Mouse (Mus musculus): Measurements from ENCODE around the gene Gm10959. TPM values are rescaled to one million over a fixed set of nuclear protein-coding genes. Genes with fewer than 3 reads are reported as not detected.

Gene Gm10959
- polyA plus RNA-seq (2014; fragmentation: Illumina TruSeq; extraction: RNeasy Lipid Tissue Mini Kit (QIAGEN cat#74804); ENCODE audit: low read depth, low replicate concordance): not detected

DNA sequence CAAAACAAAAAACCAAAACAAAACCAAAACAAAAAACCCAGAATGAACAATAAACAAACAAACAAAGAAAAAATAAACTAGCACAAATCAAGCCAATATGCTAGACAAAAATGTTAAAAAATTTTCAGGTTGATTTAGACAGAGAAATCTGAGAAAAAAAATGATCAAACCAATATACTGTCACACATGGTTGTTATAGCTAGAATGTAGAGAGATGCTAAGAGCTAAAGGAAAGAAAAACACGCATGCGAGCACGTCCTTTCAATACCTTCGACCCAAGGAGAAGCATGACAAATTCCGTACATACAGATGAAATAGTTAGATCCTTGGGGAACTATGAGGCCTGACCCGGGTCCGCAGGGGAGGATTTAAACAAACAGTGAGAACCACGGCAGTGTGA is at the start of gene Gm10959:
Gene Gm10959 (minus strand): TSS at position 101 of the 400 bp plus-strand sequence.

DNA sequence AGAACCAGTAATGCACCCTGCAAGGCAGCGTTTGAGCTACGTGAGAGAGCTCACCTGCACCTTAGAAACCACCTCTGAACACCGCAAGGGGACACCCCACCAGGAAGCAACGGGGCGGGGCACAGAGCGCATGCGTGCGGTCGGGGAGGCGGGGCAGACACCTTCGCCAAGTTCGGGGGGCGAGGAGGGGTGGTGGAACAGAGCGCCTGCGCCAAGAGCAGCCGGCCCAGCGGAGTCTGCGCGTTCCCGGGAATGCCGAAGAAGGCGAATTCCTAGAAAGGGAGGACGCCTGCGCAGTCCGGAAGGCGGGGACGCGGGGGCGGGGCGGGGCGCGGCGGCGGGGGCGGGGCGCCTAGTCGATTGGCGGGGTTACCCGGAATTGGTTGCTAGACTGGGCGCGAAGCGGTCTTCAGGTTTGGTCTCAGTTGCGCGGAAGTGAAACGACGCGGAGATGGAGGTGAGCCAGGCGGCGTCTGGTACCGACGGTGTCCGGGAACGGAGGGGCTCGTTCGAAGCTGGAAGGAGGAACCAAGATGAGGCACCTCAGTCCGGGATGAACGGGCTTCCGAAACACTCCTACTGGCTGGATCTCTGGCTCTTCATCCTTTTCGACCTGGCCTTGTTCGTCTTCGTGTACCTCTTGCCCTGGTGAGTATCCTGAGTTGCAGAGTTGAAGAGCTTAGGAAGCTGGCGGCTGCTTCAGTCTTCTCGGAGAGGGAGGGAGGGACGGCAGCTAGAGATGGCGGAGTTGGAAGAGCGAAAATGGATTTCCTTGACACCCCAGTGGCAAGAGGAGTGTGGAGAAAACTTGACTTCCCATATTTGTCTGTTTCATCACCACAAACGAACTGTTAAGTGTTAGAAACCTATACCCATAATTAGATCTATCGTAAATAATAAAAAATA is 5.1 kb upstream of the Gm10959 start, which contains the start of gene 1810037I17Rik:
Gene 1810037I17Rik (plus strand): TSS at position 195 of the 906 bp plus-strand sequence.

DNA sequence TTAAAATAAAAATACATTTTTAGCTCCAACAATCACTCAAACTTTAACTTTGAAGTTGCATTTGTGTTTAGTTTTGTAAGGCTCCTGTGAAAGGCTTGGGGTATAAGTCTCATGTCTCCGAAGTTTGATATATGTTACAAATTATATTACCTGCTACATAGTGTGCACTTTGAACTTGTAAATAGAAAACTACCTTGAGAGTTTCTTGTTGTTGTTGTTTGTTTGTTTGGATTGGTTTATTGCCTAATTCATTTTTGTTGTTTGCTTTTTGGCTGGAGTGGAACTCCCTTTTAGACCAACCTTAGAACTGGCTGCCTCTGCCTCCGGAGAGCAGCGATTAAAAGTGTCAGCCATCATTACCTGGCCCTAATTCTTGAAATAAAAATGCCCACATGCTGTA is 24.4 kb downstream of the Gm10959 start, which contains the start of gene Fabp2:
Gene Fabp2 (plus strand): TSS at position 301 of the 400 bp plus-strand sequence.

Other genes with a start within 250 kb of the Gm10959 start
- 8.7 TPM for gene Pde5a, start 190.4 kb downstream of the Gm10959 start, polyA plus RNA-seq (2014; fragmentation: Illumina TruSeq; extraction: RNeasy Lipid Tissue Mini Kit (QIAGEN cat#74804); ENCODE audit: low read depth, low replicate concordance)
- gene Fabp2, start 24.3 kb downstream of the Gm10959 start, polyA plus RNA-seq (2014; fragmentation: Illumina TruSeq; extraction: RNeasy Lipid Tissue Mini Kit (QIAGEN cat#74804); ENCODE audit: low read depth, low replicate concordance): 2.2 TPM
- 41.0 TPM for gene 1810037I17Rik, start 4.8 kb upstream of the Gm10959 start, polyA plus RNA-seq (2014; fragmentation: Illumina TruSeq; extraction: RNeasy Lipid Tissue Mini Kit (QIAGEN cat#74804); ENCODE audit: low read depth, low replicate concordance)
- gene Usp53, start 65.2 kb upstream of the Gm10959 start, polyA plus RNA-seq (2014; fragmentation: Illumina TruSeq; extraction: RNeasy Lipid Tissue Mini Kit (QIAGEN cat#74804); ENCODE audit: low read depth, low replicate concordance): 34.6 TPM
- gene Myoz2, start 115.7 kb upstream of the Gm10959 start, polyA plus RNA-seq (2014; fragmentation: Illumina TruSeq; extraction: RNeasy Lipid Tissue Mini Kit (QIAGEN cat#74804); ENCODE audit: low read depth, low replicate concordance): not detected

Measured in kidney, adult 10 weeks (tissue).